Mouse (Mus musculus) kidney, adult 10 weeks (tissue): ENCODE results near the gene Krtap17-1. TPM values are rescaled to one million over a fixed set of nuclear protein-coding genes. Genes with fewer than 3 reads are reported as not detected.

Experiments used
- polyA plus RNA-seq: library from polyadenylated mRNA; stranded (reverse); fragments of 350-450 nt; fragmentation: Illumina TruSeq; extraction: RNeasy Lipid Tissue Mini Kit (QIAGEN cat#74804); gene quantifications from one replicate; pipeline ENCODE4 v1.2.3, GENCODE M21; 2014; ENCODE audit warnings: low read depth, low replicate concordance

The Krtap17-1 gene
- polyA plus RNA-seq = not detected

GRCm38 (mm10) chr11:99993620-99994383 lies at the start of gene Krtap17-1:
TSS of gene Krtap17-1 (minus strand) at chr11:99993994.

GRCm38 (mm10) chr11:100041454-100041853 lies 47.7 kb upstream of the Krtap17-1 start, which contains the start of gene Krt34:
TSS of gene Krt34 (minus strand) at chr11:100041554.

GRCm38 (mm10) chr11:100029768-100030167 lies 36.0 kb upstream of the Krtap17-1 start, which contains the start of gene Krt33b:
TSS of gene Krt33b (minus strand) at chr11:100029868.

GRCm38 (mm10) chr11:100016112-100016511 lies 22.3 kb upstream of the Krtap17-1 start, which contains the start of gene Krt33a:
TSS of gene Krt33a (minus strand) at chr11:100016212.

GRCm38 (mm10) chr11:99986180-99986647 lies 7.6 kb downstream of the Krtap17-1 start, which contains the start of gene Krtap16-1:
TSS of gene Krtap16-1 (minus strand) at chr11:99986597.

GRCm38 (mm10) chr11:99978953-99979352 lies 14.8 kb downstream of the Krtap17-1 start, which contains the start of gene Krtap29-1:
TSS of gene Krtap29-1 (minus strand) at chr11:99979053.

GRCm38 (mm10) chr11:99948175-99948574 lies 45.6 kb downstream of the Krtap17-1 start, which contains the start of gene Krtap9-5:
TSS of gene Krtap9-5 (plus strand) at chr11:99948475.

Other genes starting within 250 kb of the Krtap17-1 start
- gene Gm11595, start 221.1 kb downstream of the Krtap17-1 start, polyA plus RNA-seq = not detected
- gene Krtap4-8, start 213.3 kb downstream of the Krtap17-1 start, polyA plus RNA-seq = not detected
- gene Krtap4-9, start 208.8 kb downstream of the Krtap17-1 start, polyA plus RNA-seq = not detected
- not detected for gene Gm11596, start 200.5 kb downstream of the Krtap17-1 start, polyA plus RNA-seq
- gene Gm11569, start 195.1 kb downstream of the Krtap17-1 start, polyA plus RNA-seq = not detected
- gene Gm11554, start 189.5 kb downstream of the Krtap17-1 start, polyA plus RNA-seq = not detected
- gene Krtap4-13, start 184.1 kb downstream of the Krtap17-1 start, polyA plus RNA-seq = not detected
- not detected for gene Gm11564, start 178.3 kb downstream of the Krtap17-1 start, polyA plus RNA-seq
- not detected for gene 2300003K06Rik, start 155.9 kb downstream of the Krtap17-1 start, polyA plus RNA-seq
- not detected for gene Krtap4-16, start 142.4 kb downstream of the Krtap17-1 start, polyA plus RNA-seq
- not detected for gene Gm11568, start 136.1 kb downstream of the Krtap17-1 start, polyA plus RNA-seq
- gene Gm11559, start 129.5 kb downstream of the Krtap17-1 start, polyA plus RNA-seq = not detected
- not detected for gene Krtap9-1, start 120.6 kb downstream of the Krtap17-1 start, polyA plus RNA-seq
- not detected for gene Gm11567, start 114.8 kb downstream of the Krtap17-1 start, polyA plus RNA-seq
- not detected for gene Krtap31-1, start 86.1 kb downstream of the Krtap17-1 start, polyA plus RNA-seq
- gene Gm11565, start 79.2 kb downstream of the Krtap17-1 start, polyA plus RNA-seq = not detected
- not detected for gene Krtap31-2, start 57.7 kb downstream of the Krtap17-1 start, polyA plus RNA-seq
- not detected for gene Krtap9-5, start 45.5 kb downstream of the Krtap17-1 start, polyA plus RNA-seq
- gene Krtap29-1, start 14.9 kb downstream of the Krtap17-1 start, polyA plus RNA-seq = not detected
- not detected for gene Krtap16-1, start 7.4 kb downstream of the Krtap17-1 start, polyA plus RNA-seq
- not detected for gene Krt33a, start 22.2 kb upstream of the Krtap17-1 start, polyA plus RNA-seq
- gene Krt33b, start 35.9 kb upstream of the Krtap17-1 start, polyA plus RNA-seq = not detected
- gene Krt34, start 47.6 kb upstream of the Krtap17-1 start, polyA plus RNA-seq = not detected
- not detected for gene Krt31, start 56.6 kb upstream of the Krtap17-1 start, polyA plus RNA-seq
- gene Krt32, start 94.2 kb upstream of the Krtap17-1 start, polyA plus RNA-seq = not detected
- gene Krt35, start 102.2 kb upstream of the Krtap17-1 start, polyA plus RNA-seq = not detected
- gene Krt36, start 111.6 kb upstream of the Krtap17-1 start, polyA plus RNA-seq = not detected
- not detected for gene Krt13, start 127.6 kb upstream of the Krtap17-1 start, polyA plus RNA-seq
- gene Krt15, start 141.9 kb upstream of the Krtap17-1 start, polyA plus RNA-seq = not detected
- gene Krt19, start 154.7 kb upstream of the Krtap17-1 start, polyA plus RNA-seq = not detected
- gene Krt9, start 199.3 kb upstream of the Krtap17-1 start, polyA plus RNA-seq = not detected
- gene Krt14, start 213.6 kb upstream of the Krtap17-1 start, polyA plus RNA-seq = not detected